Mouse (Mus musculus) hindbrain, embryonic 13.5 days (tissue): ENCODE measurements at regions not wholly inside any gene's neighbourhood (a gene's known extent, or its start where the extent isn't known, plus 50 kb on each side); places are given as distances from the start of the nearest gene placed in this dataset.
A peak's percentile ranks its signal among the peaks of the same experiment; 100 is the strongest.

ENCODE experiments used
- ATAC-seq: fragments of 200-750 bp; cut with Nextera tagmentation; 2 replicates; pipeline ENCODE4 v1.8.0; 2017; ENCODE audit warnings: moderate TSS enrichment; ENCODE audit not compliant: low FRiP score
- H3K27ac ChIP-seq: fragments of 300-500 bp; sonication (generic); 2 replicates; pipeline ENCODE4 v1.5.1; 2015; ENCODE audit warnings: inconsistent platforms, mild to moderate bottlenecking, moderate library complexity
- H3K27me3 ChIP-seq: fragments of 300-500 bp; sonication (generic); 2 replicates; pipeline ENCODE4 v1.6.1; 2015; ENCODE audit warnings: mild to moderate bottlenecking, inconsistent platforms
- H3K36me3 ChIP-seq: fragments of 300-500 bp; sonication (generic); 2 replicates; pipeline ENCODE4 v1.6.1; 2015; ENCODE audit warnings: mild to moderate bottlenecking, inconsistent platforms
- H3K4me1 ChIP-seq: fragments of 300-500 bp; sonication (generic); replicated peaks from 2 replicates; pipeline ENCODE4 v1.6.1; 2015; ENCODE audit warnings: inconsistent platforms
- H3K4me2 ChIP-seq: fragments of 300-500 bp; sonication (generic); 2 replicates; pipeline ENCODE4 v1.6.1; 2015; ENCODE audit warnings: inconsistent platforms, mild to moderate bottlenecking, moderate library complexity
- H3K4me3 ChIP-seq: fragments of 300-500 bp; sonication (generic); 2 replicates; pipeline ENCODE4 v1.5.1; 2015; ENCODE audit warnings: mild to moderate bottlenecking, inconsistent platforms
- H3K9ac ChIP-seq: fragments of 300-500 bp; sonication (generic); 2 replicates; pipeline ENCODE4 v1.6.1; 2015; ENCODE audit warnings: mild to moderate bottlenecking, inconsistent platforms
- H3K9me3 ChIP-seq: fragments of 300-500 bp; sonication (generic); 2 replicates; pipeline ENCODE4 v1.6.1; 2016; ENCODE audit warnings: inconsistent platforms
- WGBS: fragments of 180-500 bp; shearing (Covaris S2); methylation state at CpG from one replicate; pipeline ENCODE4 v1.1.7; 2015; 5-methylcytosine and 5-hydroxymethylcytosine counted together

- no peak overlapping the region for H3K9ac ChIP-seq
- no peaks in the 10 kb centered on the region for H3K36me3 ChIP-seq
- 93% methylated on average over 8 of the region's 8 CpGs for WGBS
- H3K4me2 ChIP-seq, result no peak overlapping the region
- H3K27me3 ChIP-seq, result no peaks in the 10 kb centered on the region
- H3K27ac ChIP-seq, result no peak overlapping the region
- no peak for ATAC-seq
- no peaks in the 10 kb centered on the region for H3K9me3 ChIP-seq
- no peak overlapping the region for H3K4me3 ChIP-seq
- H3K4me1 ChIP-seq, result peaks cover 4% of the 10 kb centered on the region; the same call in 1 of the 2 replicates
Observed at GRCm38 (mm10) chr12:78074290-78074802, 119.7 kb upstream of the Gm6657 start.

GRCm38 (mm10) chr12:78077285-78077684, 116.8 kb upstream of the Gm6657 start:
- Histone ChIP-seq H3K9me3 (no peaks in the 10 kb centered on the region), H3K4me1 (peaks cover 4% of the 10 kb centered on the region; the same call in 1 of the 2 replicates), H3K27ac (no peak overlapping the region), H3K27me3 (no peaks in the 10 kb centered on the region), H3K4me2 (no peak overlapping the region), H3K36me3 (no peaks in the 10 kb centered on the region), H3K4me3 (no peak overlapping the region), H3K9ac (no peak overlapping the region)
- ATAC-seq, result no peak
- 60% methylated on average over 5 of the region's 5 CpGs for WGBS

- Histone ChIP-seq H3K4me1 (peaks cover 4% of the 10 kb centered on the region; the same call in 1 of the 2 replicates), H3K4me3 (no peak overlapping the region), H3K27ac (no peak overlapping the region), H3K36me3 (no peaks in the 10 kb centered on the region), H3K9me3 (no peaks in the 10 kb centered on the region), H3K27me3 (no peaks in the 10 kb centered on the region), H3K9ac (no peak overlapping the region), H3K4me2 (no peak overlapping the region)
- WGBS, result 76% methylated on average over 1 of the region's 1 CpGs
- ATAC-seq, result no peak
Observed at GRCm38 (mm10) chr12:78082163-78082562, 111.9 kb upstream of the Gm6657 start.

GRCm38 (mm10) chr12:78086016-78086415, 108.0 kb upstream of the Gm6657 start:
- no peaks in the 10 kb centered on the region for H3K27me3 ChIP-seq
- no peak overlapping the region for H3K4me3 ChIP-seq
- H3K4me2 ChIP-seq, result no peak overlapping the region
- H3K4me1 ChIP-seq, result 0 out of 2 replicates have a peak, but pooled peaks cover 3% of the 10 kb centered on the region
- no peak overlapping the region for H3K9ac ChIP-seq
- H3K27ac ChIP-seq, result no peak overlapping the region
- 93% methylated on average over 5 of the region's 5 CpGs for WGBS
- no peak for ATAC-seq
- no peaks in the 10 kb centered on the region for H3K9me3 ChIP-seq
- H3K36me3 ChIP-seq, result no peaks in the 10 kb centered on the region

- no peak overlapping the region for H3K4me3 ChIP-seq
Observed at GRCm38 (mm10) chr12:78087921-78088320, 106.1 kb upstream of the Gm6657 start.

GRCm38 (mm10) chr12:78094471-78094870, 99.6 kb upstream of the Gm6657 start:
- ATAC-seq, result no peak
- H3K27me3 ChIP-seq, result 0 out of 2 replicates have a peak, but pooled peaks cover 2% of the 10 kb centered on the region
- no peak overlapping the region for H3K27ac ChIP-seq
- H3K4me1 ChIP-seq, result 0 out of 2 replicates have a peak, but pooled peaks cover 7% of the 10 kb centered on the region
- H3K9me3 ChIP-seq, result no peaks in the 10 kb centered on the region
- no peak overlapping the region for H3K4me2 ChIP-seq
- no peak overlapping the region for H3K9ac ChIP-seq
- H3K36me3 ChIP-seq, result no peaks in the 10 kb centered on the region
- WGBS, result 84% methylated on average over 4 of the region's 4 CpGs
- H3K4me3 ChIP-seq, result no peak overlapping the region

More at GRCm38 (mm10) chr12:78087921-78088320, 106.1 kb upstream of the Gm6657 start:
- WGBS, result 71% methylated on average over 1 of the region's 1 CpGs
- Histone ChIP-seq H3K27ac (no peak overlapping the region), H3K9ac (no peak overlapping the region), H3K36me3 (no peaks in the 10 kb centered on the region), H3K27me3 (0 out of 2 replicates have a peak, but pooled peaks cover 2% of the 10 kb centered on the region), H3K4me1 (0 out of 2 replicates have a peak, but pooled peaks cover 3% of the 10 kb centered on the region), H3K4me2 (no peak overlapping the region), H3K9me3 (no peaks in the 10 kb centered on the region)
- no peak for ATAC-seq

GRCm38 (mm10) chr12:78095352-78095751, 98.7 kb upstream of the Gm6657 start:
- no peak overlapping the region for H3K9ac ChIP-seq
- H3K27me3 ChIP-seq, result 0 out of 2 replicates have a peak, but pooled peaks cover 2% of the 10 kb centered on the region
- H3K4me2 ChIP-seq, result no peak overlapping the region
- no peaks in the 10 kb centered on the region for H3K36me3 ChIP-seq
- no peak overlapping the region for H3K4me3 ChIP-seq
- ATAC-seq, result no peak
- no peaks in the 10 kb centered on the region for H3K9me3 ChIP-seq
- 0 out of 2 replicates have a peak, but pooled peaks cover 10% of the 10 kb centered on the region for H3K4me1 ChIP-seq
- WGBS, result 73% methylated on average over 2 of the region's 2 CpGs
- H3K27ac ChIP-seq, result no peak overlapping the region

GRCm38 (mm10) chr12:78095916-78096315, 98.1 kb upstream of the Gm6657 start:
- Histone ChIP-seq H3K36me3 (no peaks in the 10 kb centered on the region), H3K9me3 (no peaks in the 10 kb centered on the region), H3K4me2 (no peak overlapping the region), H3K27ac (no peak overlapping the region), H3K4me1 (0 out of 2 replicates have a peak, but pooled peaks cover 10% of the 10 kb centered on the region), H3K9ac (no peak overlapping the region), H3K27me3 (0 out of 2 replicates have a peak, but pooled peaks cover 2% of the 10 kb centered on the region), H3K4me3 (no peak overlapping the region)
- WGBS, result 93% methylated on average over 2 of the region's 2 CpGs
- no peak for ATAC-seq

- no peak for ATAC-seq
- Histone ChIP-seq H3K36me3 (no peaks in the 10 kb centered on the region), H3K9ac (no peak overlapping the region), H3K27me3 (no peaks in the 10 kb centered on the region), H3K4me2 (no peak overlapping the region), H3K9me3 (no peaks in the 10 kb centered on the region), H3K4me3 (no peak overlapping the region), H3K4me1 (0 out of 2 replicates have a peak, but pooled peaks cover 10% of the 10 kb centered on the region), H3K27ac (no peak overlapping the region)
- WGBS, result 52% methylated on average over 1 of the region's 1 CpGs
Observed at GRCm38 (mm10) chr12:78097119-78097518, 96.9 kb upstream of the Gm6657 start.

- ATAC-seq, result no peak
- Histone ChIP-seq H3K9ac (no peak overlapping the region), H3K36me3 (no peaks in the 10 kb centered on the region), H3K27me3 (no peaks in the 10 kb centered on the region), H3K9me3 (no peaks in the 10 kb centered on the region), H3K27ac (no peak overlapping the region), H3K4me2 (no peak overlapping the region), H3K4me1 (0 out of 2 replicates have a peak, but pooled peaks cover 10% of the 10 kb centered on the region), H3K4me3 (no peak overlapping the region)
- 80% methylated on average over 2 of the region's 2 CpGs for WGBS
Observed at GRCm38 (mm10) chr12:78097692-78098091, 96.3 kb upstream of the Gm6657 start.

- Histone ChIP-seq H3K9ac (no peak overlapping the region), H3K27ac (peak overlapping the region; percentile 56; the same call in 1 of the 2 replicates)
Observed at GRCm38 (mm10) chr12:78098765-78099194, 95.3 kb upstream of the Gm6657 start.

GRCm38 (mm10) chr12:78099761-78100160, 94.3 kb upstream of the Gm6657 start:
- 58% methylated on average over 4 of the region's 4 CpGs for WGBS
- no peaks in the 10 kb centered on the region for H3K27me3 ChIP-seq
- 0 out of 2 replicates have a peak, but pooled peaks have one; percentile 39 for ATAC-seq
- no peak overlapping the region for H3K4me3 ChIP-seq
- no peak overlapping the region for H3K27ac ChIP-seq
- no peak overlapping the region for H3K9ac ChIP-seq
- no peaks in the 10 kb centered on the region for H3K36me3 ChIP-seq
- H3K4me1 ChIP-seq, result 0 out of 2 replicates have a peak, but pooled peaks cover 10% of the 10 kb centered on the region
- H3K9me3 ChIP-seq, result no peaks in the 10 kb centered on the region
- H3K4me2 ChIP-seq, result no peak overlapping the region

More at GRCm38 (mm10) chr12:78098765-78099194, 95.3 kb upstream of the Gm6657 start:
- Histone ChIP-seq H3K27me3 (no peaks in the 10 kb centered on the region), H3K36me3 (no peaks in the 10 kb centered on the region), H3K4me3 (no peak overlapping the region), H3K4me1 (0 out of 2 replicates have a peak, but pooled peaks cover 10% of the 10 kb centered on the region), H3K4me2 (no peak overlapping the region), H3K9me3 (no peaks in the 10 kb centered on the region)
- WGBS, result 69% methylated on average over 9 of the region's 9 CpGs
- ATAC-seq, result no peak

GRCm38 (mm10) chr12:78100756-78101155, 93.3 kb upstream of the Gm6657 start:
- no peak overlapping the region for H3K9ac ChIP-seq
- H3K4me2 ChIP-seq, result no peak overlapping the region
- no peaks in the 10 kb centered on the region for H3K9me3 ChIP-seq
- no peak overlapping the region for H3K27ac ChIP-seq
- ATAC-seq, result no peak
- H3K4me3 ChIP-seq, result no peak overlapping the region
- H3K4me1 ChIP-seq, result 0 out of 2 replicates have a peak, but pooled peaks cover 10% of the 10 kb centered on the region
- no peaks in the 10 kb centered on the region for H3K36me3 ChIP-seq
- WGBS, result 97% methylated on average over 3 of the region's 3 CpGs
- H3K27me3 ChIP-seq, result no peaks in the 10 kb centered on the region
